Mouse (Mus musculus) hindbrain, postnatal 0 days (tissue): ENCODE results near the gene Nmnat3. TPM values are rescaled to one million over a fixed set of nuclear protein-coding genes. Genes with fewer than 3 reads are reported as not detected.

Experiments
- ATAC-seq: fragments of 200-750 bp; cut with Nextera tagmentation; 2 replicates; pipeline ENCODE4 v1.8.0; 2017; ENCODE audit warnings: mild to moderate bottlenecking, moderate TSS enrichment, moderate library complexity
- DNase-seq: peaks from one replicate; pipeline ENCODE4 v3.0.0-alpha.2; 2015; ENCODE audit warnings: low spot score
- H3K27ac ChIP-seq: fragments of 300-500 bp; sonication (generic); 2 replicates; pipeline ENCODE4 v1.5.1; 2014; ENCODE audit warnings: mild to moderate bottlenecking
- H3K27me3 ChIP-seq: fragments of 300-500 bp; sonication (generic); 2 replicates; pipeline ENCODE4 v1.6.1; 2014; ENCODE audit warnings: low read length, mixed read lengths; ENCODE audit not compliant: insufficient read depth
- H3K36me3 ChIP-seq: fragments of 300-500 bp; sonication (generic); 2 replicates; pipeline ENCODE4 v1.6.1; 2014; ENCODE audit warnings: low read length, mixed read lengths; ENCODE audit not compliant: insufficient read depth
- H3K4me1 ChIP-seq: fragments of 300-500 bp; sonication (generic); 2 replicates; pipeline ENCODE4 v1.6.1; 2014; ENCODE audit warnings: antibody characterized with exemption, low read length, mixed read lengths; ENCODE audit not compliant: insufficient read depth
- H3K4me2 ChIP-seq: fragments of 300-500 bp; sonication (generic); 2 replicates; pipeline ENCODE4 v1.6.1; 2014; ENCODE audit warnings: low read depth, mild to moderate bottlenecking, low read length, moderate library complexity, mixed read lengths
- H3K4me3 ChIP-seq: fragments of 300-500 bp; sonication (generic); 2 replicates; pipeline ENCODE4 v1.5.1; 2014; ENCODE audit warnings: low read length
- H3K9ac ChIP-seq: fragments of 300-500 bp; sonication (generic); replicated peaks from 2 replicates; pipeline ENCODE4 v1.6.1; 2014; ENCODE audit warnings: mild to moderate bottlenecking, low read length, moderate library complexity, mixed read lengths
- H3K9me3 ChIP-seq: fragments of 300-500 bp; sonication (generic); 2 replicates; pipeline ENCODE4 v1.6.1; 2016; ENCODE audit warnings: low read length, mixed read lengths
- CTCF ChIP-seq: IDR thresholded peaks from 2 replicates; pipeline ENCODE4 v1.5.1; 2016; ENCODE audit warnings: antibody characterized with exemption, control low read depth, low read depth
- WGBS: fragments of 180-500 bp; shearing (Covaris S2); extraction: QIAGEN DNeasy Blood & Tissue Kit; methylation state at CpG from one replicate; pipeline ENCODE4 v1.1.7; 2014; 5-methylcytosine and 5-hydroxymethylcytosine counted together
- polyA plus RNA-seq: library from polyadenylated mRNA; unstranded; fragments of >200 nt; fragmentation: Nextera tagmentation; extraction: Ambion mirVana; gene quantifications from 2 replicates; pipeline ENCODE4 v1.2.1, GENCODE M21; 2015
- total RNA-seq: library from RNA; depleted of rRNA; stranded (reverse); fragments of >200 nt; gene quantifications from 2 replicates; pipeline ENCODE4 v1.2.3, GENCODE M21; 2014

The Nmnat3 gene
- total and polyA plus RNA-seq, 2 experiments from 2014 or later, result 1.3 to 1.5 TPM

- no peaks in the 10 kb centered on the region for H3K4me1 ChIP-seq
- WGBS, result 64% methylated on average over 5 of the region's 5 CpGs
- TF ChIP-seq CTCF, result no peak
- ATAC-seq (no peak), DNase-seq (no peak)
- no peak overlapping the region for H3K4me3 ChIP-seq
- no peak overlapping the region for H3K27ac ChIP-seq
- no peak overlapping the region for H3K9ac ChIP-seq
- H3K9me3 ChIP-seq, result no peaks in the 10 kb centered on the region
- H3K27me3 ChIP-seq, result no peaks in the 10 kb centered on the region
- H3K36me3 ChIP-seq, result no peaks in the 10 kb centered on the region
- no peak overlapping the region for H3K4me2 ChIP-seq
These were observed 22.3 kb upstream of the Nmnat3 start for GRCm38 (mm10) chr9:98264916-98265315.

- Histone ChIP-seq H3K9me3 (no peaks in the 10 kb centered on the region), H3K4me2 (no peak overlapping the region), H3K36me3 (no peaks in the 10 kb centered on the region), H3K4me3 (no peak overlapping the region), H3K4me1 (no peaks in the 10 kb centered on the region), H3K9ac (no peak overlapping the region), H3K27me3 (no peaks in the 10 kb centered on the region), H3K27ac (no peak overlapping the region)
- TF ChIP-seq CTCF, result no peak
- ATAC-seq (no peak), DNase-seq (no peak)
- 66% methylated on average over 5 of the region's 5 CpGs for WGBS
These were observed 14.5 kb upstream of the Nmnat3 start for GRCm38 (mm10) chr9:98272734-98273133.

GRCm38 (mm10) chr9:98275080-98275479, 12.2 kb upstream of the Nmnat3 start:
- no peak overlapping the region for H3K27ac ChIP-seq
- H3K9me3 ChIP-seq, result no peaks in the 10 kb centered on the region
- H3K4me3 ChIP-seq, result no peak overlapping the region
- no peak overlapping the region for H3K9ac ChIP-seq
- no peaks in the 10 kb centered on the region for H3K27me3 ChIP-seq
- no peaks in the 10 kb centered on the region for H3K4me1 ChIP-seq
- WGBS, result 29% methylated on average over 10 of the region's 10 CpGs
- DNase-seq (peak; percentile 28), ATAC-seq (peak; percentile 59)
- H3K4me2 ChIP-seq, result no peak overlapping the region
- no peak for TF ChIP-seq CTCF
- no peaks in the 10 kb centered on the region for H3K36me3 ChIP-seq

- WGBS, result 65% methylated on average over 5 of the region's 5 CpGs
- no peak for ATAC-seq
These were observed 7.1 kb upstream of the Nmnat3 start for GRCm38 (mm10) chr9:98280162-98280561.

GRCm38 (mm10) chr9:98285606-98286301, 1.5 kb upstream of the Nmnat3 start:
- Histone ChIP-seq H3K4me2 (no peak overlapping the region), H3K4me1 (no peaks in the 10 kb centered on the region), H3K27me3 (no peaks in the 10 kb centered on the region), H3K9me3 (no peaks in the 10 kb centered on the region), H3K36me3 (no peaks in the 10 kb centered on the region), H3K9ac (no peak overlapping the region), H3K27ac (no peak overlapping the region), H3K4me3 (no peak overlapping the region)
- ATAC-seq (no peak), DNase-seq (peak; percentile 19)
- 68% methylated on average over 9 of the region's 9 CpGs for WGBS
- TF ChIP-seq CTCF, result no peak

More at GRCm38 (mm10) chr9:98280162-98280561, 7.1 kb upstream of the Nmnat3 start:
- no peak for TF ChIP-seq CTCF
- H3K27ac ChIP-seq, result no peak overlapping the region
- no peaks in the 10 kb centered on the region for H3K9me3 ChIP-seq
- no peaks in the 10 kb centered on the region for H3K36me3 ChIP-seq
- DNase-seq, result no peak
- no peak overlapping the region for H3K9ac ChIP-seq
- no peak overlapping the region for H3K4me3 ChIP-seq
- no peaks in the 10 kb centered on the region for H3K27me3 ChIP-seq
- no peak overlapping the region for H3K4me2 ChIP-seq
- no peaks in the 10 kb centered on the region for H3K4me1 ChIP-seq

GRCm38 (mm10) chr9:98289665-98290064, 2.4 kb downstream of the Nmnat3 start:
- Histone ChIP-seq H3K9ac (no peak overlapping the region), H3K4me3 (no peak overlapping the region), H3K4me2 (no peak overlapping the region), H3K27me3 (no peaks in the 10 kb centered on the region), H3K27ac (no peak overlapping the region), H3K9me3 (no peaks in the 10 kb centered on the region), H3K4me1 (no peaks in the 10 kb centered on the region), H3K36me3 (no peaks in the 10 kb centered on the region)
- TF ChIP-seq CTCF, result no peak
- DNase-seq (no peak), ATAC-seq (no peak)

- TF ChIP-seq CTCF, result no peak
These were observed 3.4 kb downstream of the Nmnat3 start for GRCm38 (mm10) chr9:98290591-98290990.

More at GRCm38 (mm10) chr9:98290591-98290990, 3.4 kb downstream of the Nmnat3 start:
- H3K4me3 ChIP-seq, result no peak overlapping the region
- no peaks in the 10 kb centered on the region for H3K36me3 ChIP-seq
- H3K9me3 ChIP-seq, result no peaks in the 10 kb centered on the region
- DNase-seq (no peak), ATAC-seq (no peak)
- H3K4me2 ChIP-seq, result no peak overlapping the region
- no peaks in the 10 kb centered on the region for H3K4me1 ChIP-seq
- 84% methylated on average over 1 of the region's 1 CpGs for WGBS
- H3K27me3 ChIP-seq, result no peaks in the 10 kb centered on the region
- no peak overlapping the region for H3K27ac ChIP-seq
- no peak overlapping the region for H3K9ac ChIP-seq
